Mouse (Mus musculus): ENCODE results near the gene Aldh1a3.

DNA sequence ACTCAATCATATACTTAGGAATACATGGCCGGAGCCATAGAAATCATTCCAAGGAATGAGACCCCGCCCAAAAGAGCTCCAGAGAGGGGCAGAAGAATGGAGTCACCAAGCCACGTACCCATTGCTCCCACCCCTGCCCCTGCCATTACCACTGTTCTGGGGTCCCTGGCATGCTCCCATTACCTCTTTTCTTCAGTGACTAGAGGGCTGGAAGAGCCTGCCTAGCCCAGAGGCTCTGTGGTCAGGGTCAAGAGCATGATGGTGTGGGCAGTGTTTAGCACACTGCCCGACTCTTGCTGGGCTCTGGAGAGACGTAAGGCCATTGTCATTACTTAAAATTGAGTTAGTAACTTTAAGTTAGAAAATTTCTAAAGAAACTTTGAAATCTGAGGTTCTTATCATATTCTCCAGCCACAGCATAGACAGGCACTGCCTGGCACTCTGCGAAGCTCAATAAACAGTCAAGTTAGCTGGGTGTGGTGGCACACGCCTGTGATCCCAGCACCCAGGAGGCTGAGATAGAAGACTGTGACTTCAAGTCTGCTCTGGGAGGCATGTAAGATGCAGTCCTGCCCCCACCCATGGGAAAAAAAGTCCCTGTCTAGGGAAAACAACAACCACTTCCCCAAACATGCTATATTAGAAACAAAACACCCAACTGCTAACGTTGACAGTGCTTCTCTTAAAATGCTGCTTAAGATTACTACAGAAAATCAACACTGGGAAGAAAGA is 71.4 kb downstream of the Aldh1a3 start:
- TF ChIP-seq CTCF (conservative IDR thresholded peaks at IDR 0.05; ENCODE audit: insufficient read depth, insufficient read length, low read depth, low read length) (no peak), POLR2A (IDR thresholded peaks at IDR 0.05; ENCODE audit: low read depth, low read length) (no peak)

All from kidney, adult 2 months (tissue).